Mouse (Mus musculus): Measurements from ENCODE around the gene Dnajb12. TPM values are rescaled to one million over a fixed set of nuclear protein-coding genes. Genes with fewer than 3 reads are reported as not detected.

Dnajb12 gene
- polyA plus RNA-seq, 1 experiment: 44.6 TPM

- Histone ChIP-seq H3K27ac (ENCODE audit: control insufficient read depth, insufficient read depth, low read length) (peak overlapping the region; percentile 17; the same call in 1 of the 2 replicates), H3K36me3 (ENCODE audit: control insufficient read depth, insufficient read depth, low read length) (no peaks in the 10 kb centered on the region), H3K4me1 (replicated peaks; ENCODE audit: control insufficient read depth, insufficient read depth, low read length) (peaks cover 37% of the 10 kb centered on the region), H3K27me3 (ENCODE audit: control insufficient read depth, insufficient read depth, low read length) (no peaks in the 10 kb centered on the region), H3K4me3 (ENCODE audit: control insufficient read depth, insufficient read depth, low read length) (peak overlapping the region; percentile 35; the same call in 1 of the 2 replicates)
- no peak for DNase-seq
- TF ChIP-seq POLR2A (IDR thresholded peaks at IDR 0.05; ENCODE audit: control insufficient read depth, extremely low read depth, insufficient read depth, low read length, poor library complexity) (no peak), CTCF (IDR thresholded peaks at IDR 0.05; ENCODE audit: borderline replicate concordance, control insufficient read depth, extremely low read depth, insufficient read depth, low read length, poor library complexity) (no peak)
- 52% methylated on average over 7 of the region's 7 CpGs for whole genome bisulfite sequencing
These were observed 41.1 kb downstream of the Dnajb12 start for GRCm38 (mm10) chr10:59920485-59920809.

GRCm38 (mm10) chr10:59920810-59921681 is 41.7 kb downstream of the Dnajb12 start:
- WGBS: 28% methylated on average over 33 of the region's 33 CpGs
- TF ChIP-seq POLR2A (IDR thresholded peaks at IDR 0.05; ENCODE audit: control insufficient read depth, extremely low read depth, insufficient read depth, low read length, poor library complexity) (0 out of 2 replicates have a peak, but pooled peaks have one; percentile 20), CTCF (IDR thresholded peaks at IDR 0.05; ENCODE audit: borderline replicate concordance, control insufficient read depth, extremely low read depth, insufficient read depth, low read length, poor library complexity) (no peak)
- H3K27ac ChIP-seq (ENCODE audit: control insufficient read depth, insufficient read depth, low read length): peak overlapping the region; percentile 17; the same call in 1 of the 2 replicates
- peak; percentile 46 for DNase-seq
- H3K36me3 ChIP-seq (ENCODE audit: control insufficient read depth, insufficient read depth, low read length): no peaks in the 10 kb centered on the region
- peak overlapping the region; percentile 35 for H3K4me3 ChIP-seq (ENCODE audit: control insufficient read depth, insufficient read depth, low read length)
- H3K27me3 ChIP-seq (ENCODE audit: control insufficient read depth, insufficient read depth, low read length): no peaks in the 10 kb centered on the region
- H3K4me1 ChIP-seq (replicated peaks; ENCODE audit: control insufficient read depth, insufficient read depth, low read length): peaks cover 34% of the 10 kb centered on the region

- no peak overlapping the region for H3K27ac ChIP-seq (ENCODE audit: control insufficient read depth, insufficient read depth, low read length)
- H3K4me3 ChIP-seq (ENCODE audit: control insufficient read depth, insufficient read depth, low read length): no peak overlapping the region
- H3K4me1 ChIP-seq (replicated peaks; ENCODE audit: control insufficient read depth, insufficient read depth, low read length): peaks cover 25% of the 10 kb centered on the region
- 88% methylated on average over 2 of the region's 2 CpGs for WGBS
- no peak for TF ChIP-seq POLR2A (IDR thresholded peaks at IDR 0.05; ENCODE audit: control insufficient read depth, extremely low read depth, insufficient read depth, low read length, poor library complexity)
- no peak for TF ChIP-seq CTCF (IDR thresholded peaks at IDR 0.05; ENCODE audit: borderline replicate concordance, control insufficient read depth, extremely low read depth, insufficient read depth, low read length, poor library complexity)
- H3K36me3 ChIP-seq (ENCODE audit: control insufficient read depth, insufficient read depth, low read length): no peaks in the 10 kb centered on the region
- H3K27me3 ChIP-seq (ENCODE audit: control insufficient read depth, insufficient read depth, low read length): no peaks in the 10 kb centered on the region
- no peak for DNase-seq
These were observed 44.1 kb downstream of the Dnajb12 start for GRCm38 (mm10) chr10:59923493-59923892.

- no peak overlapping the region for H3K27ac ChIP-seq (ENCODE audit: control insufficient read depth, insufficient read depth, low read length)
- no peak for TF ChIP-seq CTCF (IDR thresholded peaks at IDR 0.05; ENCODE audit: borderline replicate concordance, control insufficient read depth, extremely low read depth, insufficient read depth, low read length, poor library complexity)
- no peak for TF ChIP-seq POLR2A (IDR thresholded peaks at IDR 0.05; ENCODE audit: control insufficient read depth, extremely low read depth, insufficient read depth, low read length, poor library complexity)
- peaks cover 25% of the 10 kb centered on the region for H3K4me1 ChIP-seq (replicated peaks; ENCODE audit: control insufficient read depth, insufficient read depth, low read length)
These were observed 44.9 kb downstream of the Dnajb12 start for GRCm38 (mm10) chr10:59924305-59924704.

GRCm38 (mm10) chr10:59929205-59929604 is 49.8 kb downstream of the Dnajb12 start:
- H3K27ac ChIP-seq (ENCODE audit: control insufficient read depth, insufficient read depth, low read length): no peak overlapping the region
- H3K36me3 ChIP-seq (ENCODE audit: control insufficient read depth, insufficient read depth, low read length): no peaks in the 10 kb centered on the region
- no peaks in the 10 kb centered on the region for H3K27me3 ChIP-seq (ENCODE audit: control insufficient read depth, insufficient read depth, low read length)
- H3K4me1 ChIP-seq (replicated peaks; ENCODE audit: control insufficient read depth, insufficient read depth, low read length): peaks cover 17% of the 10 kb centered on the region
- H3K4me3 ChIP-seq (ENCODE audit: control insufficient read depth, insufficient read depth, low read length): no peak overlapping the region
- DNase-seq: no peak
- 97% methylated on average over 7 of the region's 7 CpGs for WGBS
- TF ChIP-seq CTCF (IDR thresholded peaks at IDR 0.05; ENCODE audit: borderline replicate concordance, control insufficient read depth, extremely low read depth, insufficient read depth, low read length, poor library complexity) (no peak), POLR2A (IDR thresholded peaks at IDR 0.05; ENCODE audit: control insufficient read depth, extremely low read depth, insufficient read depth, low read length, poor library complexity) (no peak)

More at GRCm38 (mm10) chr10:59924305-59924704, 44.9 kb downstream of the Dnajb12 start:
- H3K4me3 ChIP-seq (ENCODE audit: control insufficient read depth, insufficient read depth, low read length): no peak overlapping the region
- WGBS: 58% methylated on average over 3 of the region's 3 CpGs
- H3K27me3 ChIP-seq (ENCODE audit: control insufficient read depth, insufficient read depth, low read length): no peaks in the 10 kb centered on the region
- H3K36me3 ChIP-seq (ENCODE audit: control insufficient read depth, insufficient read depth, low read length): no peaks in the 10 kb centered on the region
- no peak for DNase-seq

DNA sequence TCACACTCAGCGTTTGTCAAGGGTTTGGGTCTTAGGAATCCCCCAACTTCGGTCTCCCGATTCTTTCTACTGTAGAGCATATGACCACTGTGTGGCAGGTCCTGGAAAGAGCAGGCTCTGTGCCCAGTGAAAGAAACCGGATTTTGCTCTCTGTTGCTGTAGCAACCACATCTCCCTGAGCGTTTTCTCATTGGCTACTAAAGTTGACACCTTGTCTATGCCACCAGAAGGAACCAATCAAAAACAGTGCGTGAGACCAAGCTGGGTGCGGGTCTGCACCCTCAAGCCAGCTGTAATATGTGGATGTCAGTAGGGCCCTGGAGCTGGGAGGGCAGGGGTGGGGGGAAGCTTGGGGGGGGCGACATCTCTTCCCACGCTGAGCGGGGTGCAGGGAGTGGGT is 51.6 kb downstream of the Dnajb12 start:
- H3K27ac ChIP-seq (ENCODE audit: control insufficient read depth, insufficient read depth, low read length): no peak overlapping the region
- H3K4me3 ChIP-seq (ENCODE audit: control insufficient read depth, insufficient read depth, low read length): no peak overlapping the region
- WGBS: 90% methylated on average over 10 of the region's 10 CpGs
- DNase-seq: no peak
- peaks cover 19% of the 10 kb centered on the region for H3K4me1 ChIP-seq (replicated peaks; ENCODE audit: control insufficient read depth, insufficient read depth, low read length)
- no peaks in the 10 kb centered on the region for H3K36me3 ChIP-seq (ENCODE audit: control insufficient read depth, insufficient read depth, low read length)
- H3K27me3 ChIP-seq (ENCODE audit: control insufficient read depth, insufficient read depth, low read length): no peaks in the 10 kb centered on the region
- TF ChIP-seq POLR2A (IDR thresholded peaks at IDR 0.05; ENCODE audit: control insufficient read depth, extremely low read depth, insufficient read depth, low read length, poor library complexity): no peak
- TF ChIP-seq CTCF (IDR thresholded peaks at IDR 0.05; ENCODE audit: borderline replicate concordance, control insufficient read depth, extremely low read depth, insufficient read depth, low read length, poor library complexity): no peak
